ENCODE assay signal across 9 mouse cellular contexts in genomic region chr4:149854770-149855169, GRCm38 (mm10).
DNase-seq lines count a peak whose midpoint lies in the region; ATAC-seq and TF ChIP-seq lines count a peak whose summit lies in the region.
"Had no signal": no experiment of that assay in that cellular context is flagged by ENCODE, and none has a peak within 500 bp of the region (broad histone marks: within the 10 kb centered on the region; RNA-seq: fewer than 3 reads in every experiment).

No protein-coding gene starts in this region.

- no peak overlapping the region for H3K27ac ChIP-seq in heart, adult 2 months
- H3K27ac ChIP-seq in heart, postnatal 0 days (ENCODE audit: low read depth) = no peak overlapping the region
- H3K27ac ChIP-seq in liver, postnatal 0 days (ENCODE audit: low read depth) = 0 out of 2 replicates have a peak overlapping the region, but pooled peaks have one; percentile 4

- WGBS in heart, adult 2 months = 62% methylated on average over 9 of the region's 9 CpGs
- WGBS in heart, postnatal 0 days = 44% methylated on average over 9 of the region's 9 CpGs
- 45% methylated on average over 9 of the region's 9 CpGs for WGBS in liver, postnatal 0 days (ENCODE audit: insufficient replicate concordance)

- H3K4me2 ChIP-seq in heart, postnatal 0 days (ENCODE audit: low read depth, low read length) = peak overlapping the region; percentile 33
- H3K4me2 ChIP-seq in liver, postnatal 0 days (ENCODE audit: low read depth, low read length) = peak overlapping the region; percentile 51

- H3K27me3 ChIP-seq in heart, adult 2 months (ENCODE audit: control insufficient read depth, insufficient read depth, low read length) = no peaks in the 10 kb centered on the region
- H3K27me3 ChIP-seq in E14TG2a.4 (ENCODE audit: insufficient read depth, low read length) = peaks cover 23% of the 10 kb centered on the region
- no peaks in the 10 kb centered on the region for H3K27me3 ChIP-seq in heart, postnatal 0 days (ENCODE audit: control insufficient read depth, insufficient read depth, low read length)
- H3K27me3 ChIP-seq in liver, postnatal 0 days (ENCODE audit: insufficient read depth, low read length) = 0 out of 2 replicates have a peak, but pooled peaks cover 3% of the 10 kb centered on the region

- no peak for TF ChIP-seq EP300 in heart, adult 2 months (IDR thresholded peaks at IDR 0.05; ENCODE audit: insufficient read depth, low read depth, low read length)
- no peak for TF ChIP-seq EP300 in heart, postnatal 0 days (IDR thresholded peaks at IDR 0.05; ENCODE audit: low read depth)
- no peak for TF ChIP-seq EP300 in liver, postnatal 0 days (IDR thresholded peaks at IDR 0.05; ENCODE audit: low read depth)

- H3K36me3 ChIP-seq in heart, adult 2 months (ENCODE audit: control insufficient read depth, insufficient read depth, low read length) = no peaks in the 10 kb centered on the region
- H3K36me3 ChIP-seq in E14TG2a.4 (ENCODE audit: insufficient read depth, low read length) = no peaks in the 10 kb centered on the region
- no peaks in the 10 kb centered on the region for H3K36me3 ChIP-seq in heart, postnatal 0 days (replicated peaks; ENCODE audit: control insufficient read depth, insufficient read depth, low read length)
- H3K36me3 ChIP-seq in liver, postnatal 0 days (replicated peaks; ENCODE audit: insufficient read depth, low read length) = no peaks in the 10 kb centered on the region

- no peak overlapping the region for H3K9ac ChIP-seq in heart, adult 2 months (ENCODE audit: low read depth, low read length)
- no peak overlapping the region for H3K9ac ChIP-seq in heart, postnatal 0 days (replicated peaks; ENCODE audit: low read depth, low read length)
- no peak overlapping the region for H3K9ac ChIP-seq in liver, postnatal 0 days (replicated peaks)

- ATAC-seq in heart, postnatal 0 days (ENCODE audit: insufficient read depth, low read depth) = no peak
- no peak for ATAC-seq in liver, postnatal 0 days

- H3K4me3 ChIP-seq in heart, adult 2 months = 0 out of 2 replicates have a peak overlapping the region, but pooled peaks have one; percentile 5
- H3K4me3 ChIP-seq in E14TG2a.4 (replicated peaks; ENCODE audit: low read length) = peak overlapping the region; percentile 64
- H3K4me3 ChIP-seq in heart, postnatal 0 days (ENCODE audit: low read depth, low read length) = peak overlapping the region; percentile 2; the same call in 1 of the 2 replicates
- no peak overlapping the region for H3K4me3 ChIP-seq in liver, postnatal 0 days (ENCODE audit: low read depth, low read length)
- H3K4me3 ChIP-seq: megakaryocyte, embryonic 14.5 days had no signal

- TF ChIP-seq POLR2A in heart, adult 2 months (IDR thresholded peaks at IDR 0.05; ENCODE audit: insufficient read depth, low read depth, low read length) = no peak

- DNase-seq in heart, adult 2 months = no peak
- DNase-seq in heart, adult 8-10 months (ENCODE audit: low spot score) = no peak
- DNase-seq in heart, postnatal 0 days (ENCODE audit: low spot score) = no peak
- no peak for DNase-seq in liver, postnatal 0 days
- DNase-seq in MN1 (ENCODE audit: low spot score) = no peak
- DNase-seq in right cerebral cortex, adult 2 months (ENCODE audit: low spot score in 2 of 2) = no peak
- no peak for DNase-seq in adrenal gland, adult 18-20 months (ENCODE audit: low spot score in 2 of 2)

- H3K4me1 ChIP-seq in heart, adult 2 months (ENCODE audit: control insufficient read depth, insufficient read depth, low read length) = peaks cover 5% of the 10 kb centered on the region; the same call in 1 of the 2 replicates
- H3K4me1 ChIP-seq in E14TG2a.4 (replicated peaks; ENCODE audit: low read depth, low read length) = peaks cover 28% of the 10 kb centered on the region
- H3K4me1 ChIP-seq in heart, postnatal 0 days (ENCODE audit: control insufficient read depth, insufficient read depth) = peaks cover 6% of the 10 kb centered on the region; the same call in 1 of the 2 replicates
- H3K4me1 ChIP-seq in liver, postnatal 0 days (ENCODE audit: insufficient read depth) = peaks cover 18% of the 10 kb centered on the region

- no peaks in the 10 kb centered on the region for H3K79me2 ChIP-seq in heart, adult 2 months (replicated peaks; ENCODE audit: control insufficient read depth, insufficient read depth, low read length)

- no peaks in the 10 kb centered on the region for H3K9me3 ChIP-seq in E14TG2a.4 (ENCODE audit: low read length)
- H3K9me3 ChIP-seq in heart, postnatal 0 days (replicated peaks; ENCODE audit: control insufficient read depth, low read length) = no peaks in the 10 kb centered on the region
- no peaks in the 10 kb centered on the region for H3K9me3 ChIP-seq in liver, postnatal 0 days (ENCODE audit: low read length)

- no peak for TF ChIP-seq CTCF in heart, adult 2 months (IDR thresholded peaks at IDR 0.05)
- TF ChIP-seq CTCF in E14TG2a.4 (conservative IDR thresholded peaks at IDR 0.05; ENCODE audit: low read length) = no peak
- no peak for TF ChIP-seq CTCF in heart, postnatal 0 days (IDR thresholded peaks at IDR 0.05; ENCODE audit: low read depth)
- TF ChIP-seq CTCF in liver, postnatal 0 days (IDR thresholded peaks at IDR 0.05; ENCODE audit: low read depth) = no peak

- intact Hi-C loops in heart, adult 2 months (cut with DNase I) = no loop called here
